Mouse (Mus musculus) liver, embryonic 14.5 days (tissue): ENCODE results near the gene Csrp1. TPM values are rescaled to one million over a fixed set of nuclear protein-coding genes. Genes with fewer than 3 reads are reported as not detected.

Experiments
- ATAC-seq: fragments of 200-750 bp; cut with Nextera tagmentation; 2 replicates; pipeline ENCODE4 v1.8.0; 2017; ENCODE audit warnings: moderate number of reproducible peaks, mild to moderate bottlenecking, moderate library complexity; ENCODE audit not compliant: insufficient read depth
- DNase-seq, 3 experiments: peaks; one replicate each; pipeline ENCODE4 v3.0.0-alpha.2; 2012 to 2013; ENCODE audit warnings: low read depth in 3 of 3, low spot score in 3 of 3
- H3K27ac ChIP-seq: fragments of 300-500 bp; sonication (generic); 2 replicates; pipeline ENCODE4 v1.5.1; 2014; ENCODE audit warnings: moderate library complexity, mild to moderate bottlenecking, control low read depth, inconsistent platforms
- H3K27me3 ChIP-seq: fragments of 300-500 bp; sonication (generic); 2 replicates; pipeline ENCODE4 v1.6.1; 2014; ENCODE audit warnings: mild to moderate bottlenecking, low read length, moderate library complexity; ENCODE audit not compliant: control insufficient read depth, insufficient read depth
- H3K36me3 ChIP-seq: fragments of 300-500 bp; sonication (generic); replicated peaks from 2 replicates; pipeline ENCODE4 v1.6.1; 2014; ENCODE audit warnings: low read depth; ENCODE audit not compliant: control insufficient read depth, insufficient read depth
- H3K4me1 ChIP-seq, 2 experiments: fragments of 200-500 bp in 1 of 2; fragments of 300-500 bp in 1 of 2; sonication (generic) in 1 of 2; replicated peaks; 2 replicates each; pipeline ENCODE4 v1.6.1; 2012 to 2014; ENCODE audit warnings: antibody characterized with exemption in 1 of 2, inconsistent platforms in 1 of 2, low read length in 1 of 2; ENCODE audit not compliant: control insufficient read depth in 2 of 2, insufficient read depth in 2 of 2
- H3K4me2 ChIP-seq: fragments of 300-500 bp; sonication (generic); 2 replicates; pipeline ENCODE4 v1.6.1; 2014; ENCODE audit warnings: low read depth, mild to moderate bottlenecking, control low read depth, moderate library complexity
- H3K4me3 ChIP-seq, 2 experiments: fragments of 200-500 bp in 1 of 2; fragments of 300-500 bp in 1 of 2; sonication (generic) in 1 of 2; 2 replicates each; pipeline ENCODE4 v1.5.1; 2012 to 2014; ENCODE audit warnings: low read depth in 2 of 2, low read length in 2 of 2, mild to moderate bottlenecking in 2 of 2, control low read depth in 1 of 2, inconsistent platforms in 1 of 2, moderate library complexity in 1 of 2; ENCODE audit not compliant: insufficient read depth in 1 of 2
- H3K9ac ChIP-seq: fragments of 300-500 bp; sonication (generic); replicated peaks from 2 replicates; pipeline ENCODE4 v1.6.1; 2014; ENCODE audit warnings: mild to moderate bottlenecking, control low read depth, moderate library complexity
- H3K9me3 ChIP-seq: fragments of 300-500 bp; sonication (generic); 2 replicates; pipeline ENCODE4 v1.6.1; 2016; ENCODE audit warnings: low read length, mixed read lengths; ENCODE audit not compliant: control insufficient read depth
- CTCF ChIP-seq: IDR thresholded peaks from 2 replicates; pipeline ENCODE4 v1.5.1; 2016; ENCODE audit warnings: antibody characterized with exemption, low read depth, control low read depth
- EP300 ChIP-seq: IDR thresholded peaks from 2 replicates; pipeline ENCODE4 v1.6.1; 2016; ENCODE audit warnings: antibody characterized with exemption, low read depth
- WGBS: fragments of 180-500 bp; shearing (Covaris S2); extraction: QIAGEN DNeasy Blood & Tissue Kit; methylation state at CpG from one replicate; pipeline ENCODE4 v1.1.7; 2014; ENCODE audit not compliant: insufficient replicate concordance; 5-methylcytosine and 5-hydroxymethylcytosine counted together
- polyA plus RNA-seq, 2 experiments: library from polyadenylated mRNA; depleted of rRNA in 1 of 2; stranded (reverse) in 1 of 2; unstranded in 1 of 2; fragments of >200 nt; fragmentation: Nextera tagmentation in 1 of 2; extraction: Ambion mirVana in 1 of 2; gene quantifications; 2 replicates each; pipeline versions ENCODE4 v1.2.1 to v1.2.3; 2012 to 2014

The Csrp1 gene
- 35.7 and 38.2 TPM in 2 replicates for polyA plus RNA-seq (2012; rRNA removed)
- 33.8 and 34.7 TPM in 2 replicates for polyA plus RNA-seq (2014; fragmentation: Nextera tagmentation; extraction: Ambion mirVana)

DNA sequence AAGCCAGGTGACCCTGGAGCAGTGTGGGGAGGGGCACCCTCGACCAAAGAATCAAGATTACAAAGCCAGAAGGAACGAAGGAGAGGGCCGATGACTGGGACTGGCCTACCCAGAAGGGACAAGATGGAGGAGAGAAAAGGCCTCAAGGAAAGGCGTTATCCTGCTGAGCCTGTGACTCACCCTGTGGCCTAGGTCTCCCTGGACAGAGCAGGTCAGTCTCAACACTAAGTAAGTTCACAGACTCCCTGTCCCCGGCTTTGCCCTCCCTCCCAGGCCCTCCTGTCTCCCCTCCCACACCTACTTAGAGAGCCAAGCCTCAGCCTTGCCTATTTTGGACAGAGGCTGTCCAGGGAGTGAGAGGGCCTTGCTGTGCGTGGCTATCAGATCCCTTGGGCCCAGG is at the start of gene Csrp1:
Gene Csrp1, plus strand, starts transcription at position 79 of the 400 bp plus-strand sequence.
- Histone ChIP-seq H3K4me3 (no peak within 1 kb of the TSS), H3K4me2 (peak within 1 kb of the TSS; percentile 36; the same call in 1 of the 2 replicates), H3K27ac (no peak within 1 kb of the TSS), H3K27me3 (no peaks in the 10 kb centered on the region), H3K9ac (no peak within 1 kb of the TSS), H3K36me3 (no peaks in the 10 kb centered on the region), H3K4me1 (peaks cover 2 to 21% of the 10 kb centered on the region in 2 experiments), H3K9me3 (no peaks in the 10 kb centered on the region)
- TF ChIP-seq EP300, result no peak
- no peak for TF ChIP-seq CTCF
- DNase-seq (no peak), ATAC-seq (no peak)
- WGBS, result 48% methylated on average over 6 of the region's 6 CpGs

DNA sequence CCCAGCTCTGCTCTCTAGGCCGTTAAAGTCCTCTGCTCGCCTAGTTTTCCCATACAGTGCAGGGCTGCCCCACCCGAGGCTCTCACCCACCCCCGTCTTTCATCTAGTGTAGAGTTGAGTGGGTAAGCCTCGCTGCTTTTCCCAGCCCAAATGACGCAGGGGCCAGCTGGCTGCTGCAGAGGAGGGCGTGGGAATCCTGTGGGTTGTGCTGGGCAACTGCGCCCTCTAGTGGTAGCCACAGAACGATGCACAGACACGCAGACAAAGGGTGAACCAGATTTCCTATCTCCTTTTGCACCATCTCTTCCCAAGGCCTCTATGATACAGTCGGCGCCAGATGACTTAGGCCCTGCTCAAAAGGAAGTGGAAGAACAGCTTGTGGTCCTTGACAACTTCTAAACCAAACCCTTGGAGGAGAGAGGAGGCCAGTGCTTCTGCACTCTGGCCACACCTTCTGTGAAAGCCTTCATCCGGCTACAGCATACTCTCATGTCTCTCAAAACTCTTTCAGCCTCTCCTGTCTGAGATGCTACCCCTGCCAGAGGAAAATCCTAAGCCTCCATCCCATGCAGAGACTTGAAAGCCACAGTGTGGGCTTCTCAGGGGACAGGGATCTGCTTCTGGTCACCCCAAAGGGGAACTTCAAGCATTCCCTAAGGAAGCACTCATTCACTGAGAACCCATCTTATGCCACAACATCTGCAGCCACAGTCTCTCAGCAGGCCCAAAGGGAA is 49.3 kb upstream of the Csrp1 start:
- H3K4me1 ChIP-seq, result peaks cover 0 to 5% of the 10 kb centered on the region in 2 experiments; a peak in 1 of 4 replicates
- H3K27ac ChIP-seq, result no peak overlapping the region
- H3K4me2 ChIP-seq, result 0 out of 2 replicates have a peak overlapping the region, but pooled peaks have one; percentile 5
- no peaks in the 10 kb centered on the region for H3K9me3 ChIP-seq
- 11% methylated on average over 13 of the region's 13 CpGs for WGBS
- no peaks in the 10 kb centered on the region for H3K36me3 ChIP-seq
- H3K27me3 ChIP-seq, result no peaks in the 10 kb centered on the region
- H3K4me3 ChIP-seq, result no peak overlapping the region
- no peak for ATAC-seq
- H3K9ac ChIP-seq, result no peak overlapping the region
- TF ChIP-seq EP300 (no peak), CTCF (peak; percentile 97)
- peak in 2 of 3 experiments; percentile 28 to 34 for DNase-seq

GRCm38 (mm10) chr1:135671406-135671805 is 48.5 kb upstream of the Csrp1 start:
- H3K4me3 ChIP-seq, result no peak overlapping the region
- no peaks in the 10 kb centered on the region for H3K9me3 ChIP-seq
- H3K4me2 ChIP-seq, result no peak overlapping the region
- H3K27ac ChIP-seq, result no peak overlapping the region
- TF ChIP-seq CTCF (peak; percentile 57), EP300 (no peak)
- ATAC-seq (no peak), DNase-seq (no peak)
- WGBS, result 25% methylated on average over 1 of the region's 1 CpGs
- no peaks in the 10 kb centered on the region for H3K27me3 ChIP-seq
- H3K36me3 ChIP-seq, result no peaks in the 10 kb centered on the region
- no peak overlapping the region for H3K9ac ChIP-seq
- peaks cover 0 to 7% of the 10 kb centered on the region in 2 experiments; a peak in 1 of 4 replicates for H3K4me1 ChIP-seq

GRCm38 (mm10) chr1:135671956-135672355 is 47.9 kb upstream of the Csrp1 start:
- H3K27ac ChIP-seq, result no peak overlapping the region
- WGBS, result 64% methylated on average over 8 of the region's 8 CpGs
- no peaks in the 10 kb centered on the region for H3K9me3 ChIP-seq
- ATAC-seq (no peak), DNase-seq (no peak)
- TF ChIP-seq EP300 (no peak), CTCF (no peak)
- H3K4me2 ChIP-seq, result no peak overlapping the region
- peaks cover 0 to 7% of the 10 kb centered on the region in 2 experiments; a peak in 1 of 4 replicates for H3K4me1 ChIP-seq
- H3K9ac ChIP-seq, result no peak overlapping the region
- H3K27me3 ChIP-seq, result no peaks in the 10 kb centered on the region
- no peak overlapping the region for H3K4me3 ChIP-seq
- H3K36me3 ChIP-seq, result no peaks in the 10 kb centered on the region

GRCm38 (mm10) chr1:135672374-135672773 is 47.5 kb upstream of the Csrp1 start:
- H3K27ac ChIP-seq, result no peak overlapping the region
- no peak overlapping the region for H3K9ac ChIP-seq
- DNase-seq (no peak), ATAC-seq (no peak)
- 68% methylated on average over 4 of the region's 4 CpGs for WGBS
- H3K4me3 ChIP-seq, result no peak overlapping the region
- H3K27me3 ChIP-seq, result no peaks in the 10 kb centered on the region
- no peaks in the 10 kb centered on the region for H3K9me3 ChIP-seq
- no peak overlapping the region for H3K4me2 ChIP-seq
- H3K4me1 ChIP-seq, result peaks cover 0 to 7% of the 10 kb centered on the region in 2 experiments; a peak in 1 of 4 replicates
- TF ChIP-seq EP300, result no peak
- no peak for TF ChIP-seq CTCF
- H3K36me3 ChIP-seq, result no peaks in the 10 kb centered on the region
